Mouse (Mus musculus) hindbrain, postnatal 0 days (tissue): Measurements from ENCODE around the gene Copg2. TPM values are rescaled to one million over a fixed set of nuclear protein-coding genes. Genes with fewer than 3 reads are reported as not detected.

Source experiments
- ATAC-seq: fragments of 200-750 bp; cut with Nextera tagmentation; 2 replicates; pipeline ENCODE4 v1.8.0; 2017; ENCODE audit warnings: mild to moderate bottlenecking, moderate TSS enrichment, moderate library complexity
- DNase-seq: peaks from one replicate; pipeline ENCODE4 v3.0.0-alpha.2; 2015; ENCODE audit warnings: low spot score
- H3K27ac ChIP-seq: fragments of 300-500 bp; sonication (generic); 2 replicates; pipeline ENCODE4 v1.5.1; 2014; ENCODE audit warnings: mild to moderate bottlenecking
- H3K27me3 ChIP-seq: fragments of 300-500 bp; sonication (generic); 2 replicates; pipeline ENCODE4 v1.6.1; 2014; ENCODE audit warnings: low read length, mixed read lengths; ENCODE audit not compliant: insufficient read depth
- H3K36me3 ChIP-seq: fragments of 300-500 bp; sonication (generic); 2 replicates; pipeline ENCODE4 v1.6.1; 2014; ENCODE audit warnings: low read length, mixed read lengths; ENCODE audit not compliant: insufficient read depth
- H3K4me1 ChIP-seq: fragments of 300-500 bp; sonication (generic); 2 replicates; pipeline ENCODE4 v1.6.1; 2014; ENCODE audit warnings: antibody characterized with exemption, low read length, mixed read lengths; ENCODE audit not compliant: insufficient read depth
- H3K4me2 ChIP-seq: fragments of 300-500 bp; sonication (generic); 2 replicates; pipeline ENCODE4 v1.6.1; 2014; ENCODE audit warnings: low read depth, mild to moderate bottlenecking, low read length, moderate library complexity, mixed read lengths
- H3K4me3 ChIP-seq: fragments of 300-500 bp; sonication (generic); 2 replicates; pipeline ENCODE4 v1.5.1; 2014; ENCODE audit warnings: low read length
- H3K9ac ChIP-seq: fragments of 300-500 bp; sonication (generic); replicated peaks from 2 replicates; pipeline ENCODE4 v1.6.1; 2014; ENCODE audit warnings: mild to moderate bottlenecking, low read length, moderate library complexity, mixed read lengths
- H3K9me3 ChIP-seq: fragments of 300-500 bp; sonication (generic); 2 replicates; pipeline ENCODE4 v1.6.1; 2016; ENCODE audit warnings: low read length, mixed read lengths
- CTCF ChIP-seq: IDR thresholded peaks from 2 replicates; pipeline ENCODE4 v1.5.1; 2016; ENCODE audit warnings: antibody characterized with exemption, control low read depth, low read depth
- WGBS: fragments of 180-500 bp; shearing (Covaris S2); extraction: QIAGEN DNeasy Blood & Tissue Kit; methylation state at CpG from one replicate; pipeline ENCODE4 v1.1.7; 2014; 5-methylcytosine and 5-hydroxymethylcytosine counted together
- polyA plus RNA-seq: library from polyadenylated mRNA; unstranded; fragments of >200 nt; fragmentation: Nextera tagmentation; extraction: Ambion mirVana; gene quantifications from 2 replicates; pipeline ENCODE4 v1.2.1, GENCODE M21; 2015
- total RNA-seq: library from RNA; depleted of rRNA; stranded (reverse); fragments of >200 nt; gene quantifications from 2 replicates; pipeline ENCODE4 v1.2.3, GENCODE M21; 2014

Gene Copg2
- total and polyA plus RNA-seq, 2 experiments from 2014 or later: 30.7 to 35.6 TPM

DNA sequence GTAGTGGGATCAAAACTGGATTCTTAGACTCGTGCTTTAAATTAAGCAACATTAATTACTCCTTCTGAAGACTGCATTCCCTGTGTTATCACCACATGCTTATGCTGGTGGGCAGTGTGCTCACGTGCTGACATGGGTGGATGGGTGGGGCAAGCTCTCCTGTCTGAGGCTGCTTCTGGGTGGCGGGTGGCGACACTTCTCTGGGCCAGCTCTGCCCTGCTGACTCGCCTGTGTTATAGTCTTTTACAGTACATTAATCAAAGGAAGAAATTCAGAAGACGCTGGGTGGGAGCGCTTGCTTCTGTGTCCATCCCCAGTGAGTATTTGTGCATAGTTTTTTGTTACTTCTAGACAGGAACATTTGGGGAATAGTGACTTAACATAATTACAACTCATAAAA, 151.0 kb downstream of the Copg2 start:
- Histone ChIP-seq H3K4me2 (no peak overlapping the region), H3K36me3 (peaks cover 49% of the 10 kb centered on the region; the same call in 1 of the 2 replicates), H3K9ac (no peak overlapping the region), H3K27me3 (no peaks in the 10 kb centered on the region), H3K9me3 (no peaks in the 10 kb centered on the region), H3K4me3 (no peak overlapping the region), H3K4me1 (no peaks in the 10 kb centered on the region), H3K27ac (no peak overlapping the region)
- WGBS: 71% methylated on average over 7 of the region's 7 CpGs
- DNase-seq (no peak), ATAC-seq (no peak)
- TF ChIP-seq CTCF: no peak

GRCm38 (mm10) chr6:30744846-30745245, 151.7 kb downstream of the Copg2 start:
- Histone ChIP-seq H3K4me2 (no peak overlapping the region), H3K4me1 (no peaks in the 10 kb centered on the region), H3K9me3 (no peaks in the 10 kb centered on the region), H3K36me3 (peaks cover 42% of the 10 kb centered on the region; the same call in 1 of the 2 replicates), H3K27ac (no peak overlapping the region), H3K4me3 (no peak overlapping the region), H3K9ac (no peak overlapping the region), H3K27me3 (no peaks in the 10 kb centered on the region)
- DNase-seq (no peak), ATAC-seq (no peak)
- no peak for TF ChIP-seq CTCF
- WGBS: 83% methylated on average over 10 of the region's 10 CpGs

DNA sequence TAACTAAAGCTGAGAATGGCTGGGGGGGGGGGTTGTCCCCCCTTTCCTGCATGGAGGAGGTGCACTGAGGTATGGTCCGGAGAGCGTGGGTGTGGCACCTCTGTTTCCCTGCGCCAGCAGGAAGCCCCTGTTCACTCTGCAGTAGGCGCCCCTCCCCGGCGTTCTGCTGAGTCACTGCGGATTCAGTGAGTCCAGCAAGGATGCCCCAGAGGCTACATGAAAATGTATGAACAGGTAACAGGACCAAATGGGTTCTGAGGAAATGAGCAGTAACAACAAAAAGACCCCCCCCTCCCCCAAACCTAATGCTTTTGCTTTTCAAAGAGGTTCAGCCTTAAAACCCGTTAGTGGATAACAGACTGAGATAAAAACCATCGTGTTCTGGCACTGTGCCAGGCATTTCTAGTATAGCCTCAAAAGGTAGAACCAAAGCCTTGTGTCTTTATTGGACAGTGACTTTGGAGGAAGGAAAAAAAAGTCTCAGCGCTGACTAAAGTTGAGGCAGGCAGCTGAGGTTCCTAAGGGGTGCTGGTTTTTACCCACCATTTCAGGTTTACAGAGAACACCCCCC, 157.3 kb downstream of the Copg2 start:
- Histone ChIP-seq H3K9me3 (0 out of 2 replicates have a peak, but pooled peaks cover 4% of the 10 kb centered on the region), H3K4me2 (peak overlapping the region; percentile 64), H3K9ac (peak overlapping the region; percentile 72), H3K36me3 (peaks cover 17% of the 10 kb centered on the region; the same call in 1 of the 2 replicates), H3K4me1 (no peaks in the 10 kb centered on the region), H3K27me3 (no peaks in the 10 kb centered on the region), H3K4me3 (peak overlapping the region; percentile 55), H3K27ac (peak overlapping the region; percentile 84; the same call in 1 of the 2 replicates)
- 66% methylated on average over 10 of the region's 10 CpGs for WGBS
- DNase-seq (peak; percentile 57), ATAC-seq (no peak)
- no peak for TF ChIP-seq CTCF

DNA sequence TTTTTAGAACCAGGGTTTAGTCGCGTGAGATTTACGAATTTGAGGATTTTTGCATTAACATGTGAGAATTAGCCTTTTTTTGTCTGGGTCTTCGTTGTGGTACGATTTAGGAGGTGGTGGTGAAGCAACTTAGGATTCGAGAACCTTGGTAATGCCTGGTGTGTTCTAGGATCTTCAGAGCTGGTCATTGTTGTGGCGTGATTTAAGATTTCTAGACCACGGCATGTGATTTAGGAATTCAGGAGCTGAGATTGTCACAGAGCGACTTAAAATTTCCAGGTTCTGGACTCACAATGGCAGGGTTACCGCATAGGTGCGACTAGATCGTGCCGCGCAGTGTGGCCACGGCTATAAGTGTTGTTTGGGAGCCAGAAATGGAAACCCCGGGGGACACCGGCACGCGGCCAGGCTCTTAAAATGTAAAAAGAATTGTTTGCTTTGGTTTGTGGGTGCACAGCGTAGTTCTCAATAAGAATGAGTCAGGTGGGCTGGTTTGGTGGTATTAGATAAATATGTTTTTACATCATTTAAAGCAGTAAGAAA, 158.1 kb downstream of the Copg2 start:
- H3K4me3 ChIP-seq: peak overlapping the region; percentile 55
- no peaks in the 10 kb centered on the region for H3K4me1 ChIP-seq
- TF ChIP-seq CTCF: no peak
- H3K27me3 ChIP-seq: no peaks in the 10 kb centered on the region
- H3K36me3 ChIP-seq: peaks cover 10% of the 10 kb centered on the region; the same call in 1 of the 2 replicates
- ATAC-seq (no peak), DNase-seq (peak; percentile 33)
- H3K4me2 ChIP-seq: peak overlapping the region; percentile 64
- peak overlapping the region; percentile 84 for H3K27ac ChIP-seq
- 48% methylated on average over 20 of the region's 20 CpGs for WGBS
- peak overlapping the region; percentile 72 for H3K9ac ChIP-seq
- 0 out of 2 replicates have a peak, but pooled peaks cover 4% of the 10 kb centered on the region for H3K9me3 ChIP-seq

GRCm38 (mm10) chr6:30737548-30738463, 158.8 kb downstream of the Copg2 start:
- Histone ChIP-seq H3K27ac (peak overlapping the region; percentile 84), H3K9ac (peak overlapping the region; percentile 72), H3K4me2 (peak overlapping the region; percentile 64), H3K27me3 (no peaks in the 10 kb centered on the region), H3K9me3 (0 out of 2 replicates have a peak, but pooled peaks cover 4% of the 10 kb centered on the region), H3K4me1 (no peaks in the 10 kb centered on the region), H3K4me3 (peak overlapping the region; percentile 55), H3K36me3 (peaks cover 5% of the 10 kb centered on the region; the same call in 1 of the 2 replicates)
- no peak; the same call in 1 of the 2 replicates for TF ChIP-seq CTCF
- WGBS: 49% methylated on average over 65 of the region's 66 CpGs
- ATAC-seq: peak; percentile 81
- DNase-seq: peak; percentile 86

- H3K9me3 ChIP-seq: 0 out of 2 replicates have a peak, but pooled peaks cover 4% of the 10 kb centered on the region
- peak overlapping the region; percentile 64 for H3K4me2 ChIP-seq
- peak overlapping the region; percentile 55 for H3K4me3 ChIP-seq
- peak; percentile 79 for TF ChIP-seq CTCF
- H3K36me3 ChIP-seq: no peaks in the 10 kb centered on the region
- ATAC-seq (peak; percentile 87), DNase-seq (peak; percentile 93)
- WGBS: 45% methylated on average over 29 of the region's 29 CpGs
- H3K9ac ChIP-seq: peak overlapping the region; percentile 72
- H3K27me3 ChIP-seq: no peaks in the 10 kb centered on the region
- no peaks in the 10 kb centered on the region for H3K4me1 ChIP-seq
- peak overlapping the region; percentile 84 for H3K27ac ChIP-seq
Observed at GRCm38 (mm10) chr6:30736864-30737547, 159.6 kb downstream of the Copg2 start.
